Mouse (Mus musculus) lung, postnatal 0 days (tissue): ENCODE measurements around the gene Krtap28-13. TPM values are rescaled to one million over a fixed set of nuclear protein-coding genes. Genes with fewer than 3 reads are reported as not detected.

Experiments used
- ATAC-seq: fragments of 200-750 bp; cut with Nextera tagmentation; 2 replicates; pipeline ENCODE4 v1.8.0; 2017; ENCODE audit warnings: moderate library complexity
- DNase-seq: peaks from one replicate; pipeline ENCODE4 v3.0.0-alpha.2; 2016; ENCODE audit warnings: low spot score
- H3K27ac ChIP-seq: fragments of 300-500 bp; sonication (generic); 2 replicates; pipeline ENCODE4 v1.5.1; 2014; ENCODE audit warnings: antibody characterized with exemption, mild to moderate bottlenecking, low read length, mixed read lengths
- H3K27me3 ChIP-seq: fragments of 300-500 bp; sonication (generic); replicated peaks from 2 replicates; pipeline ENCODE4 v1.6.1; 2014; ENCODE audit warnings: low read length, mixed read lengths; ENCODE audit not compliant: insufficient read depth
- H3K36me3 ChIP-seq: fragments of 300-500 bp; sonication (generic); 2 replicates; pipeline ENCODE4 v1.6.1; 2014; ENCODE audit warnings: low read length, mixed read lengths; ENCODE audit not compliant: insufficient read depth
- H3K4me1 ChIP-seq: fragments of 300-500 bp; sonication (generic); 2 replicates; pipeline ENCODE4 v1.6.1; 2014; ENCODE audit warnings: antibody characterized with exemption, low read depth, low read length, mixed read lengths; ENCODE audit not compliant: insufficient read depth
- H3K4me2 ChIP-seq: fragments of 300-500 bp; sonication (generic); replicated peaks from 2 replicates; pipeline ENCODE4 v1.6.1; 2014; ENCODE audit warnings: low read depth, mild to moderate bottlenecking, low read length, moderate library complexity, mixed read lengths
- H3K4me3 ChIP-seq: fragments of 300-500 bp; sonication (generic); 2 replicates; pipeline ENCODE4 v1.5.1; 2014; ENCODE audit warnings: low read depth, low read length
- H3K9ac ChIP-seq: fragments of 300-500 bp; sonication (generic); replicated peaks from 2 replicates; pipeline ENCODE4 v1.6.1; 2014; ENCODE audit warnings: low read depth, mild to moderate bottlenecking
- H3K9me3 ChIP-seq: fragments of 300-500 bp; sonication (generic); 2 replicates; pipeline ENCODE4 v1.6.1; 2016; ENCODE audit warnings: low read length, mixed read lengths
- CTCF ChIP-seq: IDR thresholded peaks from 2 replicates; pipeline ENCODE4 v1.5.1; 2016; ENCODE audit warnings: antibody characterized with exemption, mild to moderate bottlenecking
- EP300 ChIP-seq: IDR thresholded peaks from 2 replicates; pipeline ENCODE4 v1.6.1; 2016; ENCODE audit warnings: antibody characterized with exemption, mild to moderate bottlenecking, control low read depth
- WGBS: fragments of 180-500 bp; shearing (Covaris S2); extraction: QIAGEN DNeasy Blood & Tissue Kit; methylation state at CpG from one replicate; pipeline ENCODE4 v1.1.7; 2014; 5-methylcytosine and 5-hydroxymethylcytosine counted together
- polyA plus RNA-seq: library from polyadenylated mRNA; unstranded; fragments of >200 nt; fragmentation: Nextera tagmentation; extraction: Ambion mirVana; gene quantifications from 2 replicates; pipeline ENCODE4 v1.2.1, GENCODE M21; 2015

The Krtap28-13 gene
- 0.16 TPM in 1 of 2 replicates, not detected in the other for polyA plus RNA-seq

DNA sequence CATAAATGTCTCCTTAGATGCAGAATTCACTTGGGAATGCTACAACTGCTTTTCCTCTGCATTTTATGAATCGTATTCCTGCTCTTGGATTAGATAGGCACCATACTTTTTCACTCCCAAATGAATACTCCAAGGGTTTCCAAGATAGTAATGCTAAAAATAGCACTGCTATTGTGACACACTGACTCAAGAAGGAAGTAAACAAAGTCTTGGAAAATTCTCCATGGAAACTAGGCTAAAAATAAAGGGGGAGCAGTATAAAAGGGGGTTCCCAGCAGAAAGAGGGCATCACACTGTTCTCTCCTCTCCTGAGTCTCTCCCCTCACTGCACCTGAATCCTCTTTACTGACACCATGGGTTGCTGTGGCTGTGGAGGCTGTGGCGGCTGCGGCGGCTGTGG is at the start of gene Krtap28-13:
TSS of gene Krtap28-13 (plus strand) at position 288 of the 400 bp plus-strand sequence.
- Histone ChIP-seq H3K4me1 (no peaks in the 10 kb centered on the region), H3K27me3 (no peaks in the 10 kb centered on the region), H3K4me2 (no peak within 1 kb of the TSS), H3K4me3 (no peak within 1 kb of the TSS), H3K9me3 (no peaks in the 10 kb centered on the region), H3K9ac (no peak within 1 kb of the TSS), H3K27ac (no peak within 1 kb of the TSS), H3K36me3 (no peaks in the 10 kb centered on the region)
- DNase-seq: peak; percentile 62
- 81% methylated on average over 4 of the region's 4 CpGs for WGBS
- ATAC-seq: no peak
- TF ChIP-seq CTCF: no peak
- no peak for TF ChIP-seq EP300

DNA sequence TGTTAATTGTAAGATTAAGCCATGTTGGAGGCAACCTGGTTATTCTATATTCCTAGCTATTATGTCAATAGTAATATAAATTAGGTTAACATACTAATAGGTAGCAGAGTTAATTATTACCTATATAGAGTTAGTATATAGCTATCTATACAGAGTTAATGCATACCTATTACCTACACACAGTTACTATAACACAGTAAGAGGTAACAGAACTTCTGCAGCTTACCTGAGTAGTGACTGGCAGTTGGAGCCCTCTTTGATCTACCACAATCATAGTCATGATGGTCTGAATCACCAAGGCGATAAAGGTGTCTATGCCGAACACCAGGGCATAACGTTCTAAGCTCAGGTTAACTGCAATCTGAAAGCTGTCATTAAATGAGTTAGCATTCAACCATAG is 46.3 kb upstream of the Krtap28-13 start:
- 91% methylated on average over 3 of the region's 3 CpGs for WGBS
- Histone ChIP-seq H3K9me3 (0 out of 2 replicates have a peak, but pooled peaks cover 2% of the 10 kb centered on the region), H3K4me3 (no peak overlapping the region), H3K9ac (no peak overlapping the region), H3K27ac (no peak overlapping the region), H3K27me3 (no peaks in the 10 kb centered on the region), H3K4me1 (no peaks in the 10 kb centered on the region), H3K36me3 (no peaks in the 10 kb centered on the region), H3K4me2 (no peak overlapping the region)
- DNase-seq (no peak), ATAC-seq (no peak)
- TF ChIP-seq EP300 (no peak), CTCF (no peak)

DNA sequence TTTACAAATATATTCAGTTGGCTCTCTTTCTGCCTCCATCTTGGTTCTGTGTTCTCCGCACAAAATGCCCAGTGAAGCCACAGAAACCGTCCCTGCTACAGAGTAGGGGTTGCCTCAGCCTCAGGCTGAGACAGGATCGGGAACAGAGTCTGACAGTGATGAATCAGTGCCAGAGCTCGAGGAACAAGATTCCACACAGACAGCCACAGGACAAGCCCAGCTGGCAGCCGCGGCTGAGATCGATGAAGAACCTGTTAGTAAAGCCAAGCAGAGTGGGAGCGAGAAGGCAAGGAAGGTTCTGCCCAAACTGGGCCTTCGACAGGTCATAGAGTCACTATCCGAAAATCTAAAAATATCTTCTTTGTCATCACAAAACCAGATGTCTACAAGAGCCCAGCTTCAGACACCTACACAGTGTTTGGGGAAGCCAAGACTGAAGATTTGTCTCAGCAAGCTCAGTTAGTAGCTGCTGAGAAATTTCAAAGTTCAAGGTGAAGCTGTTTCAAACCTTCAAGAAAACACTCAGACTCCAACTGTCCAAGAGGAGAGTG is 45.3 kb upstream of the Krtap28-13 start:
- ATAC-seq (no peak), DNase-seq (no peak)
- Histone ChIP-seq H3K9me3 (0 out of 2 replicates have a peak, but pooled peaks cover 2% of the 10 kb centered on the region), H3K27ac (no peak overlapping the region), H3K4me3 (no peak overlapping the region), H3K4me2 (no peak overlapping the region), H3K36me3 (no peaks in the 10 kb centered on the region), H3K4me1 (no peaks in the 10 kb centered on the region), H3K9ac (no peak overlapping the region), H3K27me3 (no peaks in the 10 kb centered on the region)
- 48% methylated on average over 10 of the region's 10 CpGs for WGBS
- TF ChIP-seq EP300 (no peak), CTCF (no peak)

DNA sequence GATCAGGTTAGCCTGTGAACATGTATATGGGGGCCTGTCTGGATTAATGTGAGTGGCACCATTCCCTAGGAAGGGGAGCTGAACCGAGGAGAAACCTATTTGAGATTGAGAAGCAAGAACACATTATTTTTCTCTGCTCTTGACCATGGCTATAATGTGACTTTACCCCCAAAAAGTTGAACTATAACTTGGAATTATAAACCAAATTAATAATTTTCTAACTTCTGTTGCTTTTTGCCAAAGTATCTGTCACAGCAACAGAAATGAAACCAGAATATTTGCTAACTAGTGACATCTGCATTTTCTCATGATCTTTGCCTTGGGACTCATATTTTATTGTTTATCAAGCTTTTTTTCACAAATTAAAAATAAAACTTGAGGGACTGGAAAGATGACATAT is 44.2 kb upstream of the Krtap28-13 start:
- no peak for DNase-seq
- H3K27ac ChIP-seq: no peak overlapping the region
- no peaks in the 10 kb centered on the region for H3K9me3 ChIP-seq
- ATAC-seq: no peak
- no peaks in the 10 kb centered on the region for H3K4me1 ChIP-seq
- no peak for TF ChIP-seq CTCF
- TF ChIP-seq EP300: no peak
- no peaks in the 10 kb centered on the region for H3K27me3 ChIP-seq
- H3K9ac ChIP-seq: no peak overlapping the region
- H3K36me3 ChIP-seq: no peaks in the 10 kb centered on the region
- no peak overlapping the region for H3K4me3 ChIP-seq
- no peak overlapping the region for H3K4me2 ChIP-seq
- 58% methylated on average over 1 of the region's 1 CpGs for WGBS

DNA sequence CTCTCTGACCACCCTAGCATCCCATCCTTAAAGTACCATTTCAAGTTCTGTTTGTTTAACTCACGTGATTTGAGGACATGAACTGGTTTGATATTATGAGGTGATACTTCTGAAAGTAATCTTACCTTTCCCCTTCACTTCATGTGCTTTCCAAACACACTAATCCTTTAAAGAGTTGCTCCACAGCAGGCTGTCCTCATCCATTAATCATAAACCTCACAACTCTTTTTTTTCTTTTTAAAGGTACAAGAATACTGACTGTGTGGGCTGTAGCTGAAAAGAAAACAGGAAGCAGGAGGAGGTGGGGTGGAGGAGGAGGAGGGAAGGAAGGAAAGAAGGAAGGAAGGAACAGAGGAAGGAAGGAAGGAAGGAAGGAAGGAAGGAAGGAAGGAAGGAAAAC is 28.8 kb upstream of the Krtap28-13 start:
- H3K9ac ChIP-seq: no peak overlapping the region

DNA sequence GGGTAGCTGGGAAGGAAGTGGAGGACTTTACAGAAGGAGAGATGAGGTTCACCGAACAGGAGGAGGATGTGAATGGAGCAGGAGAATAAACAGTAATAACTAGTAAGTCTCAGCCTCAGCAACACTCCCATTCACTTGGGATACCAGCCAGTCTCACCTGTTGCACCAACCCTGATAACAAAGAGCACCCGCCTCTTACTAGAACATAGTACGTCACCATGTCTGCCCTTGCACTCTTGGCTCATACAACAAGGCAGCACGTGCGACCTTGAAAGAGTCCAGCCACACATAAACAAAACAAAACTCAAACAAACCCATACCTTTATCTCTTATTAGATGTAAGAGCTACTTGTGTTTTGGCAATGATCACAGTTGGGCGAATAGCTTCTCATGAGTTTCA is 28.2 kb upstream of the Krtap28-13 start:
- Histone ChIP-seq H3K9me3 (no peaks in the 10 kb centered on the region), H3K4me1 (no peaks in the 10 kb centered on the region), H3K9ac (no peak overlapping the region), H3K4me2 (no peak overlapping the region), H3K36me3 (no peaks in the 10 kb centered on the region), H3K27me3 (no peaks in the 10 kb centered on the region), H3K27ac (no peak overlapping the region), H3K4me3 (no peak overlapping the region)
- WGBS: 53% methylated on average over 6 of the region's 6 CpGs
- no peak for TF ChIP-seq CTCF
- TF ChIP-seq EP300: no peak
- ATAC-seq (peak; percentile 75), DNase-seq (peak; percentile 55)

More for the DNA sequence above, 28.8 kb upstream of the Krtap28-13 start:
- DNase-seq: peak; percentile 38
- Histone ChIP-seq H3K4me2 (no peak overlapping the region), H3K27me3 (no peaks in the 10 kb centered on the region), H3K27ac (no peak overlapping the region), H3K9me3 (no peaks in the 10 kb centered on the region), H3K4me3 (no peak overlapping the region), H3K36me3 (no peaks in the 10 kb centered on the region), H3K4me1 (no peaks in the 10 kb centered on the region)
- peak; percentile 57 for ATAC-seq
- TF ChIP-seq EP300 (no peak), CTCF (no peak)
- WGBS: 23% methylated on average over 1 of the region's 1 CpGs

DNA sequence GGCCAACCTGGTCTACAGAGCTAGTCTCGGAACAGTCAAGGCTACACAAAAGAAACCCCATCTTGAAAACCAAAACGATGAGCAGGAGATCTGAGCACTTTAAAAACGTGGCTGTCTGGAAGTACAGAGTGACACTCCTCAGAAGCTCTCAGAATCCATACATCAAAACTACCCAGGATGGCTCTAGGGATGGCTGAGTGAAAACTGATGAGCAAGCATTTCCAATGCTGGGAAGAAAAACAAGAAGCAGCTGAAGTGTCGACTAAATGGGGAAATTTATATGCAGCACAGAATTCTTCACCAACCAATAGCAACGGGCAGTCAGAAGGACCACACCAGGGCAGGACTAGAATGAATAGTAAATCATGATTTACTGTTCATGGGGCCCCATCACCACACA is 26.2 kb upstream of the Krtap28-13 start:
- WGBS: 65% methylated on average over 5 of the region's 5 CpGs
- TF ChIP-seq EP300 (no peak), CTCF (no peak)

More for the DNA sequence above, 26.2 kb upstream of the Krtap28-13 start:
- ATAC-seq: no peak
- Histone ChIP-seq H3K4me1 (no peaks in the 10 kb centered on the region), H3K27ac (no peak overlapping the region), H3K9ac (no peak overlapping the region), H3K9me3 (no peaks in the 10 kb centered on the region), H3K36me3 (no peaks in the 10 kb centered on the region), H3K4me3 (no peak overlapping the region), H3K27me3 (no peaks in the 10 kb centered on the region), H3K4me2 (no peak overlapping the region)
- DNase-seq: no peak
